Mouse (Mus musculus): ENCODE results near the gene Shisa4. TPM values are rescaled to one million over a fixed set of nuclear protein-coding genes. Genes with fewer than 3 reads are reported as not detected.

The Shisa4 gene
- polyA plus RNA-seq, 1 experiment from 2014 or later: 71.2 TPM

GRCm38 (mm10) chr1:135323367-135323901, 51.6 kb downstream of the Shisa4 start:
- no peak for ATAC-seq (ENCODE audit: low FRiP score, low read depth)
- H3K4me3 ChIP-seq: no peak overlapping the region
- H3K27me3 ChIP-seq: peaks cover 15% of the 10 kb centered on the region
- no peaks in the 10 kb centered on the region for H3K4me1 ChIP-seq
- H3K27ac ChIP-seq (replicated peaks): no peak overlapping the region
- no peak overlapping the region for H3K4me2 ChIP-seq (replicated peaks)
- no peaks in the 10 kb centered on the region for H3K9me3 ChIP-seq
- WGBS: 88% methylated on average over 7 of the region's 7 CpGs
- no peaks in the 10 kb centered on the region for H3K36me3 ChIP-seq
- H3K9ac ChIP-seq (replicated peaks): no peak overlapping the region

Other genes with a start within 250 kb of the Shisa4 start
- gene Ptpn7, start 242.5 kb downstream of the Shisa4 start, polyA plus RNA-seq (2016; fragmentation: Nextera tagmentation; extraction: Ambion mirVana): 0.58 and 1.1 TPM in 2 replicates
- 129 and 143 TPM in 2 replicates for gene Arl8a, start 228.4 kb downstream of the Shisa4 start, polyA plus RNA-seq (2016; fragmentation: Nextera tagmentation; extraction: Ambion mirVana)
- gene Gpr37l1, start 207.6 kb downstream of the Shisa4 start, polyA plus RNA-seq (2016; fragmentation: Nextera tagmentation; extraction: Ambion mirVana): not detected in 2 replicates
- gene Elf3, start 116.7 kb downstream of the Shisa4 start, polyA plus RNA-seq (2016; fragmentation: Nextera tagmentation; extraction: Ambion mirVana): 0.52 and 0.70 TPM in 2 replicates
- gene Rnpep, start 91.2 kb downstream of the Shisa4 start, polyA plus RNA-seq (2016; fragmentation: Nextera tagmentation; extraction: Ambion mirVana): 93.3 and 101 TPM in 2 replicates
- gene Timm17a, start 61.5 kb downstream of the Shisa4 start, polyA plus RNA-seq (2016; fragmentation: Nextera tagmentation; extraction: Ambion mirVana): 162 and 170 TPM in 2 replicates
- 0.60 and 0.85 TPM in 2 replicates for gene Lmod1, start 50.4 kb downstream of the Shisa4 start, polyA plus RNA-seq (2016; fragmentation: Nextera tagmentation; extraction: Ambion mirVana)
- 177 and 182 TPM in 2 replicates for gene Ipo9, start 55.3 kb upstream of the Shisa4 start, polyA plus RNA-seq (2016; fragmentation: Nextera tagmentation; extraction: Ambion mirVana)
- 25.1 and 25.6 TPM in 2 replicates for gene Nav1, start 232.1 kb upstream of the Shisa4 start, polyA plus RNA-seq (2016; fragmentation: Nextera tagmentation; extraction: Ambion mirVana)

All from midbrain, embryonic 12.5 days (tissue).